Mouse (Mus musculus) ES-Bruce4 (cell line): ENCODE data around the gene Pi4k2b.

Experiments
- CTCF ChIP-seq: IDR thresholded peaks from one replicate; pipeline ENCODE4 v1.8.1; 2011; ENCODE audit warnings: low read depth, low read length
- EP300 ChIP-seq: IDR thresholded peaks from 2 replicates; pipeline ENCODE4 v1.6.1; 2011; ENCODE audit warnings: low read depth, low read length; ENCODE audit not compliant: insufficient read depth
- POLR2A ChIP-seq: IDR thresholded peaks from one replicate; pipeline ENCODE4 v1.8.1; 2011; ENCODE audit warnings: low read length; ENCODE audit not compliant: insufficient read depth

DNA sequence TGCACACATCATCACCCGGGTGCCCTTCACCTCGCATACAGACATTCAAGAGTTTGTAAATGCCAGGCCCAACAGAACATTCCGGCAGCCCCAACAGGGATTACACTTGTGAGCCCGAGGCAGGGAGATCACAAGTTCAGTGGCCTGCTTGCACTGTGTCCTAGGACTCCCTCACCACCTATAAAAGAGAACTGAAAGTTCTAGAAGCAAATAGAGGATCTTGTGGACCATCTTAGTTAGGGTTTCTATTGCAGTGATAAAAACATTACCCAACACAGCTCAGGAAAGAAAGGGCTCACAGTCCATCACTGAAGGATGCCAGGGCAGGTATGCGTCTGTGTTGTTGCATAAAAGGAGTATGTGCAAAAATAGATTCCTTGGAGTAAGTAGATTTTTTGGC, 32.9 kb downstream of the Pi4k2b start:
- no peak for TF ChIP-seq POLR2A
- no peak for TF ChIP-seq CTCF
- TF ChIP-seq EP300: no peak
